Mouse (Mus musculus) liver, postnatal 0 days (tissue): Measurements from ENCODE around the gene Cnot2.

Experiments used
- CTCF ChIP-seq: sonication (generic); IDR thresholded peaks from 2 replicates; pipeline ENCODE4 v1.5.1; 2016; ENCODE audit warnings: antibody characterized with exemption, low read depth
- EP300 ChIP-seq: IDR thresholded peaks from 2 replicates; pipeline ENCODE4 v1.6.1; 2016; ENCODE audit warnings: antibody characterized with exemption, low read depth, mild to moderate bottlenecking

DNA sequence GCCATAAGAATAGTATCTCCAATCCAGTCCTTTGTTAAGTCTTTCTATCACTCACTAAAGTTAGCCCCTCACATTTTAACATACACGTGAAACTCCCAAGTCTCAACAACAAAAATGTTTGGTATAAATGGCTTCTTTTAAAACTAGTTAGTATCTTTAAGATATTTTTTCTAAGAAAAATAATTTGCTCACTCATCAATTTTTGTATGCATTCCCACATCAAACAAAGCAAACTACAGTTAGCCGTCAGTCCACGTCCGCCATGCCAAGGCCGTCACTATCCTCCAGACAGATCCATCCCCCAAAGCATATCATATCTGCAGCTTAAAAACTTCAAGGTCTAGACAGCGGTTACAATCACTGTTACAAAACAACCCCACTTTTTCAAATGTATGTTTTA lies 65.7 kb downstream of the Cnot2 start:
- TF ChIP-seq CTCF: no peak
- TF ChIP-seq EP300: no peak
